Mouse (Mus musculus) skeletal muscle tissue, adult 2 months (tissue): ENCODE measurements around the gene Abcb1a.
"Not testable (repeated sequence)": the region's sequence is repeated elsewhere in the genome, so short reads cannot be mapped to it uniquely, and the experiment has no call there.

Experiments used
- DNase-seq: peaks from one replicate; pipeline ENCODE4 v3.0.0-alpha.2; 2012; ENCODE audit warnings: low read depth, low spot score

The Abcb1a gene

GRCm38 (mm10) chr5:8727760-8728159, 67.9 kb downstream of the Abcb1a start:
- no peak for DNase-seq

- no peak for DNase-seq
These were observed 72.8 kb downstream of the Abcb1a start for GRCm38 (mm10) chr5:8732639-8733038.

GRCm38 (mm10) chr5:8733307-8733706, 73.4 kb downstream of the Abcb1a start:
- DNase-seq: not testable (repeated sequence)

GRCm38 (mm10) chr5:8736389-8736788, 76.5 kb downstream of the Abcb1a start:
- DNase-seq: no peak

GRCm38 (mm10) chr5:8737062-8737461, 77.2 kb downstream of the Abcb1a start:
- DNase-seq: peak; percentile 9

GRCm38 (mm10) chr5:8747244-8747643, 87.4 kb downstream of the Abcb1a start:
- DNase-seq: not testable (repeated sequence)

- DNase-seq: no peak
These were observed 113.0 kb downstream of the Abcb1a start for GRCm38 (mm10) chr5:8772866-8773265.

GRCm38 (mm10) chr5:8778311-8778710, 118.4 kb downstream of the Abcb1a start:
- DNase-seq: no peak

- DNase-seq: no peak
These were observed 118.9 kb downstream of the Abcb1a start for GRCm38 (mm10) chr5:8778751-8779150.

GRCm38 (mm10) chr5:8792281-8792680, 132.4 kb downstream of the Abcb1a start:
- DNase-seq: no peak
